In the genomic region with DNA sequence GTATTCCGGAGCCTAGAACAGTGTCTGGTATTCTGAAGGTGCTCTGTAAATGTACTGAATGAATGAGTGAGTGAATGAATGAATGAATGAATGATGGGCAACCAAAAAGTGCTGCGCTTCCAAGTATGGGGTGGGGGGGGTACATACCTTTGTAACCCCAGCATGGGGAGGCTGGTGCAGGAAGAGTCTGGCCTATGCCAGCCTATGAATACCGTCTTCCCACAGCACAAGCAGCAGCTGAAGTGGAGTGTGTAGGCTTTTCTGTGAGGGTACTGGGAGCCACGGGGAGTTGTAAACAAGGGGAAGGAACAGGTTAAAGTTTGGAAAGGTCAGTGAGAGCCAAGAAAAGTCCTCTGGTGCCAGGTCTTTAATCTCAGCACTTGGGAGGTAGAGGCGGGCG, we compare ENCODE assay signal across 12 mouse cellular contexts. TPM values are rescaled to one million over a fixed set of nuclear protein-coding genes. Genes with fewer than 3 reads are reported as not detected.
"Had no signal": no experiment of that assay in that cellular context is flagged by ENCODE, and none has a peak within 500 bp of the region (broad histone marks: within the 10 kb centered on the region; RNA-seq: fewer than 3 reads in every experiment).

No protein-coding gene starts in this region.

- H3K4me2 ChIP-seq: liver, embryonic 13.5 days; midbrain, embryonic 11.5 days had no signal

- H3K27ac ChIP-seq: layer of hippocampus, adult 2 months; liver, embryonic 13.5 days had no signal

- H3K9me3 ChIP-seq: liver, embryonic 13.5 days had no signal

- H3K9ac ChIP-seq: liver, embryonic 13.5 days had no signal

- H3K27me3 ChIP-seq: liver, embryonic 13.5 days had no signal

- H3K4me3 ChIP-seq: layer of hippocampus, adult 2 months; liver, embryonic 13.5 days had no signal

- DNase-seq: layer of hippocampus, adult 9-11 months; liver, embryonic 13.5 days; lung, adult 2 months; lung, postnatal 14 days; midbrain, embryonic 14.5 days; thymus, adult 18-20 months; thymus, postnatal 36 days had no signal

RNA-seq across cellular contexts. Expression of gene Bcam, which starts 27.0 kb away (rescaled TPM):
- total RNA-seq: megakaryocyte progenitor cell, adult 5-6 weeks; megakaryocyte-erythroid progenitor cell, adult 5-6 weeks had no signal

RNA-seq across cellular contexts. Expression of gene Apoc1, which starts 51.3 kb away (rescaled TPM):
- polyA plus RNA-seq: small intestine, adult 2 months had no signal
